Mouse (Mus musculus) ovary, postnatal 14 days (tissue): Measurements from ENCODE around the gene Pacsin3.

Source experiments
- DNase-seq: peaks from one replicate; pipeline ENCODE4 v3.0.0; 2022; ENCODE audit warnings: low spot score

Pacsin3 gene

DNA sequence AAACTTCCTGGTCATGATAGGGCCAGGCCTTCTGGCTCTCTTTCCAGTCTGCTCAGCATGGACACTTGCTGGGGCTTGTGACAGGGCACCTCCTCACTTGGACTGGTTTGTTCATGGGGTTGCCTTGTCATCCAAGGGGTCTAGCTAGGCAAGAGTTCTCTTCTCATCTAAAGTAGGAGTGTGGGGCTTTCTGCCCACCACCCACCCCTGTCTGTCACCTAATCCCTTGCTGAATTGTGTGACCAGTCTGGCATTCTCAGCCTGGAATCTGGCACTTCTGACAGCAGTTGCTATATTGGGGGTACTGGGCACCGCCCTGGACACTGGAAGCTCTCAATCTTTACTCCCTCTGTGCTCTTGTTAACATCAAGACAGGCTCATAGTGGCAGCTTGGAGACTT, 3.7 kb downstream of the Pacsin3 start:
- DNase-seq = no peak

DNA sequence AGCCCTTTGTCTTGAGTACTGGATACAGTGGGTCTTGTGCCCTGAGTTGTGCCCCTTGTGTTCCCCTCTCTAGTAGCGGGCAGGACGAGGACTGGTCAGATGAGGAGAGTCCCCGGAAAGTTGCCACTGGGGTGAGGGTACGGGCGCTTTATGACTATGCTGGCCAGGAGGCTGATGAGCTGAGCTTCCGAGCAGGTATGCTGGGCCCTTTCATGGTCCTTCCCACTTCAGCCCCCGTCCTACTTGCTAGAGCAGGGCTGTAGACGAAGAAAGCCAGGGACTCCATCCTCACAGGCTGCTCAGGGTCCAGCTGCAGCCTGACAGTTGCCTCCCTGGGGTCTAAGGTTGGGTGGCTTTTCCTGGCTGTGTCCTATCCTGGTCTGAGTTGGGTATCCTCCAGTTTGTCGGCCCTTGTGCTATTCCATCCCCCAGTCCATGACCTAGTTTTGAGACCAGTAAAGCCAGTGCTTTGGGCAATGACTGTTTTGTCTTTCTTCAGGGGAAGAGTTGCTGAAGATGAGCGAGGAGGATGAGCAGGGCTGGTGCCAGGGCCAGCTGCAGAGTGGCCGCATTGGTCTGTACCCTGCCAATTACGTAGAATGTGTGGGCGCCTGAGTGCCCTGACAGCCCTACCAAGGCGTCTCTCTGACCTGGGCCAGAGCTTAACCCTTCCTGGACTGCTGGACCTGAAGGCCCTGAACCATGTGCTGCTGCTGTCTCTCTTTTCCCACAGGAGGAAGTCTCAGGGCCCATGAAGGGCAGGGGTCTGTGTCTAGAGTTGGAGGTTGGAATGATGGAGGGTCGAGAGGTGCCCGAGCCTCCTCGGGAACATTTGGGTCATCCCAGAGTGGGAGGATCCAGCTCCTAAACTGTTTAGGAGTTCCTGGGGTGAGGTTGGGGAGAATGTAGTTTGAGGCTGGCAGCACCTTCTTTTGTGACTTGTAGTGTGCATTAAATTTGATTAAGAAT, 8.2 kb downstream of the Pacsin3 start:
- no peak for DNase-seq

DNA sequence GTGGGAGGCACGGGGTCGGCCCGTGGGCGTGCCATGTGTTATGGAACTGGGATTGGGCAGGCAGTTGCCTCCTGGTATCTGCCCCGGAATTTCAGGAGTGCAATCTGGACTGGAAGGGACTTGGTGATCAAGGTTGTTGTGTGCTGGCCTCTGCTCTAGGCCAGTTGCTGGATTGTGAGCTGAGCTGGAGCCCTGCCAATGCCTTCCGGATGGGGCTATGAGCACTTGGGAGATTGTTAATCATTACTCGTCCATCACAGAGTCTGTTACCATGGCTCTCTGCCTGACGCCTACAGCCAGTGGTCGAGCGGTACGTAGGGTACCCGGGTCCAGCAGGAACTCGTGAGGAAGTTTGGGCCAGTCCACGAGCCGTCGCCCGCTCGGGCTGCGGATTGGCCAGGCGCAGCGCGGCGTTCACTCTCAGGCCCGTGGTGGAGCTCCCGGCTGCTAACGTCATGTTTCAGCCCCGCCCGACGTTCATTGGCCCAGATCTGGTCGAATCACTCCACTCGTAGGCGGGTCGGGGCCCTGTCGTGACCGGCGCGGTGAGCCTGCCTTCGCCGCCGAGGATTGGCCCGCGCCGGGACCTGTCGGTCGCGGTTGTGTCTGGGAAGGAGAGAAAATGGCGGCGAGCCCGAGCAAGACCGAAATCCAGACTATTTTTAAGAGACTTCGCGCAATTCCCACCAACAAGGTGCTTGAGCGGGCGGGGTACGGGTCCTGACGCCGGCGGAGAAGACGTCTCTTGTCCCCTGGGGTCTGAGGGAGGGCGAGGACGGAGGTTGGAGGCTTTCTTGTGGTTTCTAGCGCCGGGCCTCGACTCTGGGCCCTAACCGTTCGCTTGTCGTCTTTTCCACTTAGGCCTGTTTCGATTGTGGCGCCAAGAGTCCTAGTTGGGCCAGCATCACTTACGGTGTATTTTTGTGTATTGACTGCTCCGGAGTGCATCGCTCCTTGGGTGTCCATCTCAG, 9.2 kb downstream of the Pacsin3 start, which contains the start of gene Arfgap2:
TSS of gene Arfgap2 (plus strand) at position 264 of the 971 bp plus-strand sequence.
- DNase-seq = peak; percentile 93

DNA sequence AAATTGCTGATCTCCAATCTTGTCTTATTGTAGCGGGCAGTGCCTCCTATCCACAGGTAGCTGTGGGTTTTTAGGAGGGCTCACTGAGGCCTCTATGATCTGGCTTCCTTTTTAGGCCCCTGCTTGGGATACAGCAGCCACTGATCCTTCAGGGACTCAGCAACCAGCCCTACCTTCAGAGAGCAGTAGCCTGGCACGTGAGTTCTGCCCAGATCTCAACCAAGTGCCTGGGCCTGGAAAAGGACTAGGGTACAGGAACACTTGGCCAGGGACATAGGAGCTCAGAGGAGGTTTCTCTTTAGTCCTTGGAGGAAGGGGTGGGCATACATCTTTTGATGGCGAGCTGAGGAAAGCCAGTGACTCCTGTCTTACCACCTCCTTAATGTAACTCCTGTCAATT, 12.3 kb downstream of the Pacsin3 start:
- DNase-seq = no peak

DNA sequence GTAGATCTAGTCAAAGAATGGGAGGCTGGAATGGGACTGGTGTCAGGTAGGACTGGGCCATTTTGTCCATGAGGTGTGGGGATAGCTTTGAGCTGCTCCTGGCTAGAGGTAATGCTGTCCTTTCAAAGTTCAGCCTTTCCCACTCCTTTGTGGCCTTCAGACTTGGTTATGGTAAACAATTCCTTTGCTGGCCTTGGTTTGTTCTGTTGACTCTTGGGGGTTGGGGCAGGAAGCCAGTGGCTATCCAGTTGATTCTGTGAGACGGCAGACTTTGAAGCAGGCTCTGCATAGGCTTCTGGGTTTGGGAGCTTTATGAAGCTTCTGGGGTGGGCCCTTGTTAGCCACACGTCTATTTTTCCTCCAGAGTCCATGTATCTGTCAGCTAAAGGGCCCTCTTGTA, 13.0 kb downstream of the Pacsin3 start:
- no peak for DNase-seq

DNA sequence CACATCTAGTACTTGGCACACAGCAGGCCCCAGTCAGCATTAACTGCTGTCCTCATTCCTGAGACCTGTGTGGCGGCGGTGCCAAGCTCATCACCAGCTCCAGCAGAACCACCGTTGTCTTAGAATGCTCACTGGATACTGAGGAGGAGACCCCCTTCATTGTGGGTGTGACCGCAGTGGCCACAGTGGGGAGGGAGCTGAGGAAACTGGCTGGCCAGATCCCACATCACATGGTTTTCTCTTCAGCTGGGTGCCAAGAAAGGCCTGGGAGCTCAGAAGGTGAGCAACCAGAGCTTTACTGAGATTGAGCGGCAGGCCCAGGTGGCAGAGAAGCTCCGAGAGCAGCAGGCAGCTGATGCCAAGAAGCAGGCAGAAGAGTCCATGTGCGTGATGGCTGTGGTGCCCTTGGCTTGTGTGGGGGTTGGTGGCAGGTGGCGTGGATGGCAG, 14.0 kb downstream of the Pacsin3 start:
- no peak for DNase-seq

DNA sequence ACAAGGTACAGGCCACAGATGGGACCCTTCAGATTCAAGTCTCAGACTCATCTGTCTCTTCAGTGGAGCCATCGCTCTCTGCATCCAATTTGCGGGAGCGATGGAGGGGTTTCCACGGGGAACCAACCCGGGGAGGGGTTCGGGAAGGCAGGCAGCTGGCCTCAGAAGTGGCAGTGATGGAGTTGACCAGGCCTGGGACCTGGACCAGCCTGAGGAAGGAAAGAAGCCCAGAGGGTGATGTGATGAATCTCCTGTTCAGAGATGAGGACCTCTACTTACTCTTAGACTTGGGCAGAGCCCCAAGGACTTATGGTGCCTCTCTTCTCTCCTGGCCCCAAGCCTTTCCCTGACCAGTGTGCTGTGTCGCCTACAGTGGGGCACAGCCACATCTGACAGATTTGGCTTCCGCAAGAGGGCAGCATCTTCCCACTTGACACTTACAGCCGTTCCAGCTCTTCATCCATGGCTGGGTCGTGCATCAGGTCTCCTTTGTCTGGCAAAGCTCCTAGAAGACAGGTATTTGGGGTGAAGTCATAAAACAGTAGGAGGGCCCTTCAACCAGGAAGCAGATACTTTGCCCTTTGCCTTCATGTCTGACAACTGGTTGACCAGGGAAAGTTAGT, 23.1 kb downstream of the Pacsin3 start:
- no peak for DNase-seq

DNA sequence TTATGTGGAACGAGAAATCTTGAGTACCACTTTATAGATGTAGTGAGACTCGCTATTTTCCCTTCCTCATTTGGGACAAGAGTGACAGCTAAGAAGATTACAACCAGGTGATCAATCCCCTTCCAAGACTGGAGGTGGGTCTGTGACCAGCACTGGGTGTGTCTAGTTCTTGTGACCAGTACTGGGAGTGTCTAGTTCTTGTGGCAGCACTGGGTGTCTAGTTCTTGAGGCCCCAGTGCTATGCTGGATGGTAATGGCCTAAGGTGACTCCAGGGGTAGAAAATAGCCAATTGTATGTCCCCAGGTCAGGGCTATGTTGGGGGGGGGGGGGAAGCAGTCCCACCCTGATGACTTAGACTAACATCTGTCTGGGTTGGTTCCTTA, 23.6 kb downstream of the Pacsin3 start:
- no peak for DNase-seq

DNA sequence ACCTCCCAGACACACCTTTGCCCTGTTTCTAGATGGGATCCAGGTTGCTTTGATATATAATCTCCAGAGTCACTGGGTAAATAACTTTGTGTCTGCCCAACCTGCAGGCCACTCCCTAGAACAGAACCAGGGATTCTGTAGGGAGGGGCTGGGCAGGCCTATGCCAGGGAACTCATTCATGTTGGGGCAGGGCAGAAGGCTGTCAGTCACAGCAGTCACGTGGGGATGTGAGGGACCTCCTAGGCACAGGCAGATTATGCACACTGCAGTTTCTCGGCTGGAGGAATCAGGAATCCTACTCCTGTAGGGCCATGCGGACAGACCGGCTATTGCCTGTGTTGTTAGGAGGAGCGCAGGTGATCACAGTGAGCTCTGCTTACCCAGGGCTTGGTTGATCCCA, 25.6 kb downstream of the Pacsin3 start:
- no peak for DNase-seq

DNA sequence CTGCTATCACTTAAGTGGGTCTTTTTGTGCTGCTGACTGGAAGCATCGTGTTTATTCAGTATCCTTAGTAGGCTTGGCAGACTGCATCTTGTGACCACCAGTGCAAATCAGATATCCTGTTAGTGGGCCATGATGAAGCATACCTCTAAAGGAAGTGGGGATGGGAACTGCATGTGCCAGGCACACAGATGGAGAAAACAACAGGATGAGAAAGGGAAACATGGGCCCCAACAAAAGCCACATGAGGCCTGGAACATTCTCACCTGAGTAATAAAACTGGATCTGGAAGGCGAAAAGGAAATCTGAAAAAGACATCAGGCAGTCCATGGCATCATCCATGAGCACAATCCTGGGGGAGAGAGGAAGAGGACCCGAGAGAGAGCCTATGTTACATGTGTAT, 28.2 kb downstream of the Pacsin3 start:
- no peak for DNase-seq

DNA sequence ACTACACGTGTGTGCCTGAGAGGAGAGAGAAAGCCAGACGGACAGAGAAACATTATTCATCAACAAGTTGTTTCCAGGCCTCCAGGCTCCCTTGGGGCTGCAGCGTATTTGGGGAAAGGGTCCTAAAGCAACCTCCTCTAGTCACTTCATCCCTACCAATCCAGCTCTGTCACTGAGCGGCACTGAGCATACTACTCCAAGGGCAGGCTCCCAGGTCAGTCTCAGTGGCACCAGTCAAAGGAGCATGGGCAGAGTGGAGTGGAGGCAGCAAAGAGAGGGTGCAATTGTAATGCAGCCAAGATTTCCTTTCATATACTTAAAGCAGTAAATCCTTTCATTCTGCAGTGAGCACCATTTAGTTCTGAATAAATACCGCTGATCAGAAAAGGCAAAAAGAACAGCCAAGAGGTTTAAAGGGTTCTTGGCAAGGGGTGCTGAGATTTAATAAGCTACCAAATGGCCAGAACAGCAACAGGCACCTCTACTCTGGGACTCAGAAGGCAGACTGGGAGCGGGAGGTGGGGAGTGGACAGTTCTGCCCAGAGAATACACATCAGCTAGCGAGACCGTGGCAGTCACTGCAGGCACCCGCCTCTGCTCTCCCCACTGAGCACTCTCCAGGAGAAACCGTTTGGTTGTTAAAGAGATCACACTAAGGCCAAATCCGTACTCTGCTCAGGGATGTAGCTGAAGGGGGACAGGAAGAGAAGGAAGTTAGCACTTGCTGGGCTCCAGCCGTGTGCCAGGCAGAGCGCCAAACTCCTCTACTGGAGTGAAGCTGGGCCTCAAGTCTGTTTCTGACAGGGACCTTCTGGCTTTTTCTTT, 28.8 kb downstream of the Pacsin3 start:
- no peak for DNase-seq

DNA sequence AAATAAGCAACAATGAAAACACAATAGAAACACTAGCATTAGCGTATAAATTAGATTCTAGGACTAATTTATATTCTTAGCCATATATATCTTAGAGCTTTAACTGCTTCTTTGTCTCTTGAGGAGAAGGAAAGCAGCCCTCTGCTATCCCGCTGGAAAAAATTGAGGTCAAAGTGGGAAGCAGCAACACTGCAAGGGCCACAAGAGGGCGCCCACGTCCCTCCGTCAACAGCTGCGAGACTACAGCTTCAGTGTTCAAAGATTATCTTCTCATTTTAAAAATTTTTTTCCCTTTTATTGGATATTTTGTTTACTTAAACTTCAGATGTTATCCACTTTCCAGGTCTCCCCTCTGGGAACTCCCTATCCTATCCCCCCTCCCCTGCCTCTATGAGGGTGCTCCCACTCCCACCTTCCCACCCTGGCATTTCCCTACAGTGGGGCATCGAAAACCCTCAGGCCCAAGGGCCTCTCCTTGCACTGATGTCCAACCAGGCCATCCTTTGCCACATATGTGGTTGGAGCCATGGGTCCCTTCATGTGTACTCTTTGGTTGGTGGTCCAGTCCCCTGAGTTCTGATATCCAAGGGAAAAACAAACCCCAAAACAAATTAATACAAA, 30.2 kb downstream of the Pacsin3 start:
- DNase-seq = peak; percentile 78

DNA sequence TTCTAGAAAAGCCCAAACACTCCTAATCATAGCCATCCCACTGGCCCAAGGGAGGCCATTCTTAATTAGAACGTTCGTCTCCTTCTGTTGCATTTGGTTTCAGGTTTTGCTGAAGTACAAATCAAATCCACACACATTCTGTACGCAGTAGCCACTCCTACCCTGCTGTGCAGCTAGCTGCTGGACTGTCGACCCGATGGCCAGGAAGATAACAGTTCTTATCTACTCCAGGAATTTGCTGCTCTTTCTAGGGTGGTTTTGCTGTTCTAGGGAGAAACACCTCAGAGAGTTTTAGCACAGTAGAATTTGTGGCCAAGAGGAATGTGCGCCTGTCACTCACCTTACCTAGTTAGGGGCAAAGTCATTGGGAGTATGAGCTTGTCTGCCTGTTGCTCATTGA, 31.8 kb downstream of the Pacsin3 start:
- no peak for DNase-seq

DNA sequence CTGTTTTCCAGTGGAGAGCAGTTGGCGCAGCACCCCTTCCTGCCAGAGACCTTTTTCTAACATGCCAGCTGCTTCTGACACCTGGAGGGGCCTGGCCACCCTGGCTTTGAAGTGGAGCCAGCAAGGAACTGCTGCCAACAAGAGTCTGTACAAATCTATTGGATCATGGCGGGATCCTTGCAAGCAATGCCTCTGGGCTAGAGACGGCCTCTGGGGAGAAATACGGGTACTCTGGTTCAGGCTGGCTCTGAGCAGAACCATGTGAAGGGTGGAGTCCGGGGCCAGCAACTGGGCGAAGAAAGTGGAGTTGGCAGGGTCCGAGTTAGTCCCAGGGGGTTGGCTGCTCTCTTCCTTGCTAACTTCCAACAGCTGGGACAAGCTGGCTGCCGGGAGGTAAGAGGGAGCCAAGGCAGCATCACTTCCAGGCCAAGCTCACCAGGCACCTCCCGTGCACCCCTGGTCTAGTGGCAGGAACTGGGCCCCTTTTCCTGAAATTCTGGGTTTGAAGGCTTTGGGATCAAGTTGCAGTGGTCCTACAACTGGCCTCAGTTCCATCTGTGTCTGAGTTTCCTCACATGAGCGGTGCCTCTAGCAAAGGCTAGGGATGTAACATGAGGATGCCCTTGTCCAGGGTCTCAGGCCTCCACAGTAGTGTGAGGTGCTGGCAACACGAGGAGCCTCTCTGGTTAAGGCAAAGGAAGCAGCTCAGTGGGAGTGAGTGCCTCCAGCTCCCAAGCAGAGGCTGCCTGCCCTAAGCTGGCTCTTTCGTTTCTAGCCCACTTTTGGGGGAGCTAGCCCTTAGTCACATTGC, 35.6 kb downstream of the Pacsin3 start:
- DNase-seq = peak; percentile 45

DNA sequence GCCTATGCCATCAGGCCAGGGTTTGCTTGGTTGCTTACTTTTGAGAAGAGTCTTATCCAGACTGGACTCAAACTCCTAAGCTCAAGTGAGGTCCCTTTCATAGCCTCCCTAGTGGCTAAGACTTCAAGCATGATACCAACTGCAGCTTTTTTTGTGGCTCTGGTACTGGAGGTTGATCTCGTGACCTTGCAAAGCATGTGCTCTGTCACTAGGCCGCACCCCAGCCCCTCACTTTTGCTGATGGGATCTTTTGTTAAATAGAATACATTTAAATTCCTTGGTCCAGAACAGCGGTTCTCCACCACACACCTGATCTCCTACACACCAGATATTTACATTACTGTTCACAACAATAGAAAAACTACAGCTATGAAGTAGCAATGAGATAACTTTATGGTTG, 38.5 kb downstream of the Pacsin3 start:
- no peak for DNase-seq

DNA sequence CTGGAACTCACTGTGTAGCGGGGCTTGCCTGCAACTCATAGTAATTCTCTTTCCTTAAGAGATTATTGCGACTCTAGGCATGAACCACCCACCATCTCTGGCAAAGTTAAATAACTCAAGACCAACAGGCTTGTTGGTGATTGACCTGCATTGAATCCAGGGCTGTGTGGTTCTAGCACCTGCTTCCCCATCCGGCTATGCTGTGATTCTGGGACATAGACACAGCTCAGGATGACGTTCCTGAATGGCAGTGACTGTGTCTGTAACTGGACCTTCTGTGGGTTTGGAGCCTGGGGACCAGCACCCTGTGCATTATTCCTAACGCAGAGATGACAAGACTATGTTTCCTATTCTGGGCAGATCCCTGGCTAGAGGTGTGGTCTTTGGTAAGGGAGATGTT, 40.1 kb downstream of the Pacsin3 start:
- DNase-seq = no peak

DNA sequence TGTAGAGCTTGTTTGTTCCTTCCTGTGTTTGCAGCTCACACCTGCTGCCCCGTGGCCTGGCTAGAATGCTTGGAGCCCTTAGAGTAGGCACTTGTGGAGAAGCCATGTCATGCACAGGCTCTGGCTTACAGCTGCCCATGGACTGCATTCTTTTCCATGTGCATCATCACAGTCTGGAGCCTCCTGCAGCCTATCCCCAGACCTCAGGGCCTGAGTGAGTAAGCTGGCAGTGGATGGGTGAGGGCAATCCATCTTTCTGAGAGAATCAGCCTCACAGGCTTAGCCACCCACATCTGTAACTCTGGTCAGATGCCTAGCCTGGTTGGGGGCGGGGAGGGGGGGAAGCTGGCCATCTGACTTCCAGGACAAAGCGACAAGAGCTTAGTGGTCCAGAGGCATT, 43.4 kb downstream of the Pacsin3 start:
- no peak for DNase-seq

DNA sequence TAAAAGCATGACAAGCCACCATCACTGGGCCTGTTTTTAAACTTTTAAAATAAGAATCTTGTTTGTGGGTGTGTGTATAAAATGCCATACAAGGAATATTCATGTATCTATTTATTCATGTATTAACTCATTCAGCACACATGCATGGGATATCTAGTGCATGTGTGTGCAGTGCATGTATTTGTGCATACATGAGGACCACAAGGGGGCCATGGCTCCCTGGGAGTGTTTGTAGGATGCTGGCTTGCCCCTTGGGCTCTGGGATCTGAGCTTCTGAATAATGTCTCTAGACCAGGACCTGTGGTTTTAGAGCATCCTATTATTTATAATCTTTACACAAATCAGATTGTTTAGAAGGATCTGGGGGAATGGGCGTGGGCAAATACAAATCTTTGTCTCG, 45.0 kb downstream of the Pacsin3 start:
- no peak for DNase-seq

DNA sequence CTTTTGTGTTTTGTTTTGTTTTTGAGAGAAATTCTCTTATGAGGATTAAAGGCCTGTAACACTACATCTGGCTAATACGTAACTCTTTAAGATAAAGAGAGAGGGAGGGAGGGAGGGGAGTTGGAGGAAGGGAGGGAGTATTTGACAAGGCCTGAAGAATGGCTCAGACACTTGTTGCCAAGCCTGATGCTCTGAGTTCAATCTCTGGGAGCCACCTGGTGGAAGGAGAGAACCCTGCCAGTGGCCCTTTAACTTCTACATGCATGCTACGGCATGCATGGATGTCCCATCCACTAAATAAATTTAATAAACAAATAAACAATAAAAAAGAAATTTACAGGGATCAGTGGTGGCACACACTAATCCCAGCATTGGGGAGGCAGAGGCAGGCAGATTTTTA, 46.1 kb downstream of the Pacsin3 start:
- no peak for DNase-seq

DNA sequence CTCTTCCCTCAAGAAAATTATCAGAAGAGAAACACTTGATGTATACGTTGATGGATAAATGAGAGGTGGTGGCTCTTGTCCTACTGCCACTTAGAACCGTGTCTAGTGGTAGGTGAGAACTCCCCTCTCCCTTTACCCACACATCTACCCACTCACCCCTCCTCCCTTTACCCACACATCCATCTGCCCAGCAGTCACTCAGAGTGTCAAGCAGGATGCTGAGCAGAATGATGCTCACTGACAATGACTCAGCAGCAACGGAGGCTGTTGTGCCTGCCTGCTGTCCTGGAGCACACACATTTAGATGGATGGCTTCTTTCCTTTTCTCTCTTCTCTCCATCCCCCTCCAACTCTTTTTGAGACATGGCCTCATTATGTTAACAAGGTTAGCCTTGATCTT, 47.1 kb downstream of the Pacsin3 start:
- no peak for DNase-seq
